Mouse (Mus musculus) lung, adult 2 months (tissue): Measurements from ENCODE around the gene Snx29. TPM values are rescaled to one million over a fixed set of nuclear protein-coding genes. Genes with fewer than 3 reads are reported as not detected.

Experiments
- DNase-seq: peaks from one replicate; pipeline ENCODE4 v3.0.0; 2022
- H3K4me1 ChIP-seq: fragments of 200-500 bp; 2 replicates; pipeline ENCODE4 v1.6.1; 2011; ENCODE audit warnings: low read length; ENCODE audit not compliant: control insufficient read depth, insufficient read depth
- H3K4me3 ChIP-seq: fragments of 200-500 bp; replicated peaks from 2 replicates; pipeline ENCODE3; 2011; ENCODE audit warnings: low read depth, mild to moderate bottlenecking, control low read depth, low read length; ENCODE audit errors: extremely low read depth
- CTCF ChIP-seq: fragments of 200-500 bp; IDR thresholded peaks from 2 replicates; pipeline ENCODE4 v1.5.1; 2011; ENCODE audit warnings: mild to moderate bottlenecking, low read length, control low read depth; ENCODE audit not compliant: insufficient read depth
- POLR2A ChIP-seq: fragments of 200-500 bp; IDR thresholded peaks from 2 replicates; pipeline ENCODE4 v1.6.1; 2011; ENCODE audit warnings: low read depth, mild to moderate bottlenecking, control low read depth, low read length, borderline replicate concordance; ENCODE audit errors: extremely low read depth
- whole genome bisulfite sequencing: fragments of 180-500 bp; shearing (Covaris S2); methylation state at CpG from one replicate; pipeline ENCODE4 v1.1.7; 2018; 5-methylcytosine and 5-hydroxymethylcytosine counted together
- polyA plus RNA-seq: library from polyadenylated mRNA; depleted of rRNA; stranded (reverse); fragments of >200 nt; gene quantifications from 2 replicates; pipeline ENCODE4 v1.2.3, GENCODE M21; 2012

The Snx29 gene
- polyA plus RNA-seq, 1 experiment, result 10.6 TPM

DNA sequence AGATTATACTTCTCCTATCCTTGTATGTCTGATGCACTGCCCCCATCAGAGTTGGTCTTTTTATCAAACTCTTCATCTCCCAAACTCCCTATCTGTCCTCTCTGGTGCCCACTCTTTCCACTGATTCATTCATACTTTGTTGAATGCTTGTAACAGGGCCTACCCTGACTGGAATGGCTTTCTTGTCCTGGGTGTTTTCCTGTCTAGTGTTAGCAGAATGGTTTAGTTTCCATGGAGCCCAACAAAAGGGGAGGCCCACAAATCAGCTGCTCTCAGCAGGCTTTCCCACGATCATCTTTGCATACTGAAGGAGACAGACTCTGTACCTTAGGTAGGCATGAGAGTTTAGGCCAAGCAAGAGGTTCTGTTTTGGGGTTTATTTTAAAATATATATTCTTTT lies 346.2 kb downstream of the Snx29 start:
- 89% methylated on average over 1 of the region's 1 CpGs for WGBS
- no peak for TF ChIP-seq POLR2A
- no peak for TF ChIP-seq CTCF
- no peak overlapping the region for H3K4me3 ChIP-seq
- no peak for DNase-seq
- no peaks in the 10 kb centered on the region for H3K4me1 ChIP-seq

DNA sequence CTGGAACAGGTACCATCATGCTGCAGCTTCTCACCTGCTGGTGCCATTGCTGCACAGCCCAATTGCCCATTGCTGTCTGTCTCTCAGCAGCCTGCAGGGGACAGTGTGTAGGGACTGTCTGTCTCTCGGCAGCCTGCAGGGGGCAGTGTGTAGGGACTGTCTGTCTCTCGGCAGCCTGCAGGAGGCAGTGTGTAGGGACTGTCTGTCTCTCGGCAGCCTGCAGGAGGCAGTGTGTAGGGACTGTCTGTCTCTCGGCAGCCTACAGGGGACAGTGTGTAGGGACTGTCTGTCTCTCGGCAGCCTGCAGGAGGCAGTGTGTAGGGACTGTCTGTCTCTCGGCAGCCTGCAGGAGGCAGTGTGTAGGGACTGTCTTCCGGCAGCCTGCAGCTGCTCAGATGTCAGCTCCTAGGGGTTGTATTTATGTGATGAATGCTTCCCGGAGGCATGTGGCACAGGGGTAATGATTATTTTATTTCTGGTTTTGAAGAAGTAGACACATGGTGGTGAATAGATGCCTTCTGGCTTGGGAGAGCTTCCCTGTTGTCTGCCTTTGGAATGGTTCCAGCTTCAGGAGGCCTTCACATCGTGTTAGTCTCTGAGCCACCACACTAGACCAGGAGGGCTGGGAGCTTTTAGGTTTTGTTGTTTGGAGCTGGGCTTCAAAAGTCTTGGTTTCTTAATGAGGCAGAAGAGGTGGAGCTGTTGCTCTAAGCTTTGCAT lies 347.7 kb downstream of the Snx29 start:
- DNase-seq, result no peak
- WGBS, result 68% methylated on average over 9 of the region's 9 CpGs
- TF ChIP-seq POLR2A (no peak), CTCF (peak; percentile 34)
- no peak overlapping the region for H3K4me3 ChIP-seq
- H3K4me1 ChIP-seq, result no peaks in the 10 kb centered on the region

DNA sequence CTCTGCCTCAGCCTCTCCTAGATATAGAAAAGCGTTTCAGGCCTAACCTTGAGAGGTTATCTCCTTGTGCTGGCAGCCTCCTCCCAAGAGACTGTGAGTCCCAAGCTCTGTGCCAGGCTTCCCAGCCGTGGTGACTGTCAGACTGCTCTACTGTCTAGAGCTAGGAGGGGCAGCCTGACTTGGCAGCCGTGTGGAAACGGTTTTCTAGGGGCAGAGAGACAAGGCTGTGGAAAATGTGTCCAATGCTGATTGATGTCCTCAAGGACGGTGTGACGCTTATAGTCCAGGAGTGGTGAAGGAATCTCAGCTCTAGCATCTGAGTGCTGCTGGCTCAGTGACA lies 348.2 kb downstream of the Snx29 start:
- 46% methylated on average over 6 of the region's 6 CpGs for WGBS
- Histone ChIP-seq H3K4me3 (no peak overlapping the region), H3K4me1 (no peaks in the 10 kb centered on the region)
- no peak for DNase-seq
- no peak for TF ChIP-seq POLR2A
- TF ChIP-seq CTCF, result no peak

DNA sequence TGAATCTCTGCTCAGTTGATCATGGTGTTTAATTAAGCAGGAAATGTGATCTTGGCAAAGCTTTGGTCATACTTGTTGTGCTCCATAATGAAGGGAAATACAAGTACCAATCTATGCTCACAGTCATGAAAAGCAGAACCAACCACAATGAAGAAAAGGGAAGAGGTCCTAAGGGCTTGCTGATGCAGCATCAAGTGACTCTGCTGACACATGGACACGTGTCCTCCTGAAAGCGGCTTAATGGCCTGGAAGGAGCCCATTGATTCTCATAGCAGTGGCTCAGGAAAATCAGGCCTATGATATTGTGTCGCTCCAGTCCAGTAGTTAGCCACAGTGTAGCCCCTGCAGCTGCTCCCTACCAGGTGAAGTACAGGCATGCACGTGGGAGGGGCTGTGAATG lies 353.3 kb downstream of the Snx29 start:
- no peak for TF ChIP-seq CTCF
- TF ChIP-seq POLR2A, result no peak
- 72% methylated on average over 4 of the region's 4 CpGs for WGBS
- Histone ChIP-seq H3K4me1 (no peaks in the 10 kb centered on the region), H3K4me3 (no peak overlapping the region)
- DNase-seq, result no peak

DNA sequence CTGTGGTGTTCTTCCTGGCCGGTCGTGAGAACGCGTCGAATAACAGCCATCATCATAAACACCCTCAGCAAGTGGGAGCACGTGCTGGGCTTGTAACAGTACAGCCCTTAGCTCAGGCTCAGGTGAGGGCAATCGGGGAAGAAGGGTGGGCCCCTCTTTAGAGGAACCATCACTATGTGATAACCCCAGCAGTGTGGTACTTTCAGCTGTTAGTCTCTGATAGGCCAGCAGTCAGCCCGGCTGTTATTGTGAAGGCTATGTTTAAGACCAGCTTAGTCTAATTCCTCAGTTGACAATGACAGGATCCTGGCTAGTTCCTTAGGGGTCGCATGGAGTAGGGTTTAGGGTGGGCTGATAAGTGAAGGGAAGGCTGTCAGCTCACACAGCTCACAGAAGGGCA lies 362.6 kb downstream of the Snx29 start:
- DNase-seq, result no peak
- peaks cover 6% of the 10 kb centered on the region; the same call in 1 of the 2 replicates for H3K4me1 ChIP-seq
- TF ChIP-seq POLR2A, result no peak
- TF ChIP-seq CTCF, result no peak
- WGBS, result 90% methylated on average over 9 of the region's 9 CpGs
- H3K4me3 ChIP-seq, result no peak overlapping the region

DNA sequence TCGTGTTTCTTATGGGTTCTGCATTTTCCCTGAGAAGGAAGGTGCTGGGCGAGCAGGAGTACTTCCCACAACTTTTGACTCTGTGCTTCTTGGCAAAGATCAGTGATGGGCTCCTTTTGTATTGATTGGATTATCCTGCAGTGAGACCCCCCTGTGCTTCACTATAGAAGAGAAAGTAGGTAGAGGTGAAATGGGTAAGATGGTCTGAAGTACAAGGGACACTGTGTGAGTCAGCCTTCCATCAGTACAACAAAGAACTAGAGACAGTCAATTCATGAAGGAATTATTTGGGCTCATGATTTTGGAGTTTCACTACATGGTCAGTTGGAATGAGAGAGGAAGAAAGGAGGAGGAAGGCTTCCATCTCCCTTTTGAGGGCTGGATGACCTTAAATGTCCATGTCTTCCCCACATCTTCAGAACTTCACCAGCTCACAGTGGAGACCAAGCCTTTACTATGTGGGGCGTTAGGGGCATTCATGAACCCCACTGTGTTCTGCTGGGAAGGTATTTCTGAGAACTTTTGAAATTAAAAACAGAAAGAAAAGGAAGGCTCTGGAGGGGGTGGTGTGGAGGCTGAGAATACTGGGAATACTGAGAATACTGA lies 363.1 kb downstream of the Snx29 start:
- TF ChIP-seq POLR2A (no peak), CTCF (no peak)
- Histone ChIP-seq H3K4me3 (no peak overlapping the region), H3K4me1 (peaks cover 6% of the 10 kb centered on the region; the same call in 1 of the 2 replicates)
- 85% methylated on average over 3 of the region's 3 CpGs for WGBS
- no peak for DNase-seq

DNA sequence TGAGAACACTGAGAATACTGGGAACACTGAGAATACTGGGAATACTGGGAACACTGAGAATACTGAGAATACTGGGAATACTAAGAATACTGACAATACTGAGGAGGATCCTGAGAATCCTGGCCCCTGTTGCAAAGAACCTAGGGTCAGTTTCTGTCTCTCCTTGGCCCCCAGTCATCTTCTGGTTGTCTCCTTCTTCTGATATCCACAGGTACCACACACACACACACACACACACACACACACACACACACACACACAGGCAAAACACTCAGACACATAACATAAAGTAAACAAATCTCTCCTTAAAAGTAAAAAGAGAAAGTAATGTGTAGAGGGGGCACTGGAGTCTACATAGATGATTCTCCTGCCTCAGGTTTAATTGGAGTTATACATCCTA lies 365.1 kb downstream of the Snx29 start:
- TF ChIP-seq POLR2A, result no peak
- TF ChIP-seq CTCF, result no peak
- H3K4me1 ChIP-seq, result peaks cover 6% of the 10 kb centered on the region; the same call in 1 of the 2 replicates
- no peak overlapping the region for H3K4me3 ChIP-seq
- no peak for DNase-seq

DNA sequence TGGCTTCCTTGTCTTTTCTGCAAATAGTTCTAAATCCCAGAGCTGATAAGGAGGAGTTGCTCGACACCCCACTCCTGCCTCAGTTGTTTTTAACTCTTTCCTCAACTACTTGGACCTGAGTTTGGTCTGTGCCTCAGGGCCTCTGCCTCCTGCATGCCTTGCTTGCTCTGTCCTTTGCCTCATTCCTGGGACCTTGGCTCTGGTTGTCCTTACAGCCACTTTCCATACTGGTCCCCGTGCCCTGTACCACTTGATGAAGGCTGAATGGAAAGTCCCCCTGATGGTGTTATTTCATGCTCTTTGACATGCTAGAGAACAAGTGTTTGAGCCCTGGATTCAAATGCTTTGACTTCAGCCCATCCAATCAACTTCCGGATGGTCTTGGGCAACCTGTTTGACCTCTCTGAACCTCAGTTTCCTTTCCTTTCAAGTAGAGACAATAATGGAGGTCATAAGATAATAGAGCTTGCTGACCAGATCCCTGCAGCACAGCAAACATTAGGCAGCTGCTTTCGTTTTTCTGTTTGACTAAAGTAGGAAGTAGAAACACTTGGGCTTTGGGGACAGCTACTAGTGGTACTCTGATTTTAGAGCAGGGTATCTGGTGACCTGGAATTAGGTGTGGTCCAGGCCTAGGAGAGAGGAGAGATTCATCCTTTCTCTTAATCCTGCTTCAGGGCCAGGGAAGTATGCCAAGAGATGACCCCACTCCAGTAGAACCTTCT lies 365.7 kb downstream of the Snx29 start:
- 64% methylated on average over 4 of the region's 4 CpGs for WGBS
- no peak for DNase-seq
- H3K4me3 ChIP-seq, result no peak overlapping the region
- TF ChIP-seq CTCF (no peak), POLR2A (no peak)
- H3K4me1 ChIP-seq, result peaks cover 6% of the 10 kb centered on the region; the same call in 1 of the 2 replicates

DNA sequence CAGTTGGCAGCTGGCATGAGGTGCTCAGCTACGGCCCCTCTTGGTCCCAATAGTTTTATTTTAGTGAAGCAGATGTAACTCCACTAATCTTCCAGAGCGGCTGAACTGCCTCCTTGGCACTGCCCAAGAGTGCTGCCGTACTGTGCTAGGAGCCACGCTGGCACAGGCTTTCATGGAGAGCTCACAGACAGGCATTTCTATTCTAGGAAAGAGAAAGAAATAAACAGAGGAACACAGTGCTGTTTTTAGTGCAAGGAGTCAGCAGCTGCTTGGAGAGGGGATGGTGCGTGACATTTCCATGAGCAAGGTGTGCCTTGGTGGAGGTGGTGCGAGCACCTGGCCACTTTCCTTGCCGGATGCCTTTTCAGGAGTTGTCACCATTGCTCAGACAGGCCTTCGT lies 367.4 kb downstream of the Snx29 start:
- H3K4me1 ChIP-seq, result peaks cover 6% of the 10 kb centered on the region; the same call in 1 of the 2 replicates
- no peak overlapping the region for H3K4me3 ChIP-seq
- DNase-seq, result no peak
- no peak for TF ChIP-seq POLR2A
- TF ChIP-seq CTCF, result no peak
- WGBS, result 56% methylated on average over 8 of the region's 8 CpGs

DNA sequence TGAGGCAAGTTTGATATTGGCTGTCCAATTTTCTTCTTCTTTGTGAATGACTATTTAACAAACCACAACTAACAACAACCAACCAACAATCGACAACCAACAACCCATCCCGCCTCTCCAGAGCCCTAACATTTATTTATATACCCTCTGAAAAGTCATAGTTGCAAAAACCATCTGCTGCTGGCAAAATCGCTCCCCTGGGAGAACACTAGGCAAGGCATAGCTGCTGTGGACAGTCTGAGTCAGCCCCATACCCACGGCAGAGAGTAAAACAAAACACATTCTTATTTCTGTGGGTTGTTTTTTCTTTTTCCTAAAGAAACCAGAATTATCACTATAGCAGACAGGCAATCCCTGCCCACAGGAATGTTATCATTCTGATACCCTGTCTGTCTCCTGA lies 368.0 kb downstream of the Snx29 start:
- H3K4me3 ChIP-seq, result no peak overlapping the region

More for the DNA sequence above, 368.0 kb downstream of the Snx29 start:
- TF ChIP-seq CTCF (no peak), POLR2A (no peak)
- H3K4me1 ChIP-seq, result peaks cover 6% of the 10 kb centered on the region; the same call in 1 of the 2 replicates
- 59% methylated on average over 4 of the region's 4 CpGs for WGBS
- DNase-seq, result no peak
